Comparison of ENCODE assay signal across 23 mouse cellular contexts in the genomic region with DNA sequence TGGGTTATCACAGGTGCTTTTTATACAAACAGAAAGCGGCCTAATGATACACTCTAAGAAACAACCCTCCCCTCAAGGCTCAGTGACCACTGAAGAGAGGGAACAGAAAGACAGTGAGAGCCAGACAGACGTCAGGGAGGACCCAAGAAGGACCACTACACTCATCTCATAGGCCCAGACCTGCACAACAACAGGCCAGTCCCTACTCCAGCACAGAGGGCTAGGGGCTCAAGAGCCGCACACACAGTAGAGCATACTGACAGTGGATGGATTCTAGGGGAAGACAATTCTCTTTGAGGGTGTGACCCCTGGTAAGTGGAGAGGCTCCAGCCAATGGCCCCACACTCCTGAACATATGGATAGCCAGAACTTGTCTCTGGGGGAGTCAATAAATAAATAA. TPM values are rescaled to one million over a fixed set of nuclear protein-coding genes. Genes with fewer than 3 reads are reported as not detected.
A peak's percentile ranks its signal among the peaks of the same experiment; 100 is the strongest.
DNase-seq lines count a peak whose midpoint lies in the region; ATAC-seq and TF ChIP-seq lines count a peak whose summit lies in the region.
"Had no signal": no experiment of that assay in that cellular context is flagged by ENCODE, and none has a peak within 500 bp of the region (broad histone marks: within the 10 kb centered on the region; RNA-seq: fewer than 3 reads in every experiment).

No protein-coding gene starts in this region.

- no peaks in the 10 kb centered on the region for H3K27me3 ChIP-seq in embryonic facial prominence, embryonic 14.5 days (replicated peaks; ENCODE audit: control insufficient read depth, insufficient read depth, low read length)
- H3K27me3 ChIP-seq in embryonic facial prominence, embryonic 10.5 days (replicated peaks; ENCODE audit: low read depth, poor library complexity, severe bottlenecking): no peaks in the 10 kb centered on the region
- no peaks in the 10 kb centered on the region for H3K27me3 ChIP-seq in heart, embryonic 10.5 days (ENCODE audit: insufficient read depth, poor library complexity, severe bottlenecking)
- H3K27me3 ChIP-seq in liver, embryonic 12.5 days (replicated peaks): peaks cover 13% of the 10 kb centered on the region; the same call in 1 of the 2 replicates
- no peaks in the 10 kb centered on the region for H3K27me3 ChIP-seq in liver, postnatal 0 days (ENCODE audit: insufficient read depth, low read length)
- H3K27me3 ChIP-seq: Patski had no signal

- no peaks in the 10 kb centered on the region for H3K4me1 ChIP-seq in embryonic facial prominence, embryonic 14.5 days (ENCODE audit: control insufficient read depth, insufficient read depth, low read length)
- H3K4me1 ChIP-seq in embryonic facial prominence, embryonic 10.5 days: no peaks in the 10 kb centered on the region
- H3K4me1 ChIP-seq in heart, embryonic 10.5 days: no peaks in the 10 kb centered on the region
- H3K4me1 ChIP-seq in liver, embryonic 12.5 days: peaks cover 4% of the 10 kb centered on the region; the same call in 1 of the 2 replicates
- no peaks in the 10 kb centered on the region for H3K4me1 ChIP-seq in liver, postnatal 0 days (ENCODE audit: insufficient read depth)

- TF ChIP-seq EP300 in liver, postnatal 0 days (IDR thresholded peaks at IDR 0.05; ENCODE audit: low read depth): no peak

- no peaks in the 10 kb centered on the region for H3K36me3 ChIP-seq in embryonic facial prominence, embryonic 14.5 days (ENCODE audit: control insufficient read depth, insufficient read depth, low read length)
- H3K36me3 ChIP-seq in embryonic facial prominence, embryonic 10.5 days (replicated peaks): no peaks in the 10 kb centered on the region
- H3K36me3 ChIP-seq in heart, embryonic 10.5 days: no peaks in the 10 kb centered on the region
- H3K36me3 ChIP-seq in liver, embryonic 12.5 days: no peaks in the 10 kb centered on the region
- H3K36me3 ChIP-seq in liver, postnatal 0 days (replicated peaks; ENCODE audit: insufficient read depth, low read length): no peaks in the 10 kb centered on the region
- H3K36me3 ChIP-seq: G1E had no signal

- intact Hi-C loops in heart, postnatal 25 days (cut with DNase I): loop anchor here (5.0 kb wide), 1 partner anchor 234 kb away; no protein-coding TSS in a partner anchor

- no peak overlapping the region for H3K4me2 ChIP-seq in embryonic facial prominence, embryonic 14.5 days (ENCODE audit: low read depth, low read length)
- H3K4me2 ChIP-seq in liver, embryonic 12.5 days: no peak overlapping the region
- no peak overlapping the region for H3K4me2 ChIP-seq in liver, postnatal 0 days (ENCODE audit: low read depth, low read length)

- no peaks in the 10 kb centered on the region for H3K9me3 ChIP-seq in embryonic facial prominence, embryonic 14.5 days (ENCODE audit: control insufficient read depth, low read length)
- no peaks in the 10 kb centered on the region for H3K9me3 ChIP-seq in embryonic facial prominence, embryonic 10.5 days
- no peaks in the 10 kb centered on the region for H3K9me3 ChIP-seq in heart, embryonic 10.5 days
- no peaks in the 10 kb centered on the region for H3K9me3 ChIP-seq in liver, embryonic 12.5 days (replicated peaks)
- no peaks in the 10 kb centered on the region for H3K9me3 ChIP-seq in liver, postnatal 0 days (ENCODE audit: low read length)
- H3K9me3 ChIP-seq: G1E had no signal

- H3K9ac ChIP-seq in embryonic facial prominence, embryonic 14.5 days (ENCODE audit: low read depth, low read length): no peak overlapping the region
- H3K9ac ChIP-seq in liver, embryonic 12.5 days: no peak overlapping the region
- H3K9ac ChIP-seq in liver, postnatal 0 days (replicated peaks): no peak overlapping the region

- ATAC-seq in embryonic facial prominence, embryonic 14.5 days (ENCODE audit: low read depth): 0 out of 2 replicates have a peak, but pooled peaks have one; percentile 15
- 0 out of 2 replicates have a peak, but pooled peaks have one; percentile 8 for ATAC-seq in liver, embryonic 12.5 days
- no peak for ATAC-seq in liver, postnatal 0 days
- ATAC-seq: activated CD4-positive, CD25-positive, alpha-beta regulatory T cell, adult 4 months; CD4-positive, CD25-positive, alpha-beta regulatory T cell, adult 4 months; Patski had no signal

- no peak for DNase-seq in embryonic facial prominence, embryonic 14.5 days (ENCODE audit: low spot score)
- DNase-seq in embryonic facial prominence, embryonic 10.5 days (ENCODE audit: low spot score): no peak
- peak; percentile 59 for DNase-seq in heart, adult 11 months
- DNase-seq in heart, postnatal 25 days (ENCODE audit: low spot score): no peak
- DNase-seq in heart, embryonic 10.5 days (ENCODE audit: low spot score): peak; percentile 63
- no peak for DNase-seq in heart, adult 18-20 months
- DNase-seq in liver, postnatal 0 days: no peak
- DNase-seq: adrenal gland, adult 2 months; adrenal gland, adult 8-10 months; adrenal gland, postnatal 10 days; adrenal gland, postnatal 14 days; adrenal gland, postnatal 25 days; adrenal gland, postnatal 36 days; B cell, adult 2 months; cerebellum, adult 11 months; cerebellum, adult 11-12 months had no signal

- H3K27ac ChIP-seq in embryonic facial prominence, embryonic 14.5 days (replicated peaks; ENCODE audit: low read depth, low read length): no peak overlapping the region
- H3K27ac ChIP-seq in embryonic facial prominence, embryonic 10.5 days (replicated peaks): no peak overlapping the region
- no peak overlapping the region for H3K27ac ChIP-seq in heart, embryonic 10.5 days
- H3K27ac ChIP-seq in liver, embryonic 12.5 days: no peak overlapping the region
- H3K27ac ChIP-seq in liver, postnatal 0 days (ENCODE audit: low read depth): no peak overlapping the region

- no peak for TF ChIP-seq CTCF in liver, postnatal 0 days (IDR thresholded peaks at IDR 0.05; ENCODE audit: low read depth)

- WGBS in embryonic facial prominence, embryonic 14.5 days: 81% methylated on average over 3 of the region's 3 CpGs
- WGBS in embryonic facial prominence, embryonic 10.5 days: 79% methylated on average over 3 of the region's 3 CpGs
- WGBS in heart, embryonic 10.5 days: 82% methylated on average over 3 of the region's 3 CpGs
- 63% methylated on average over 3 of the region's 3 CpGs for WGBS in liver, embryonic 12.5 days (ENCODE audit: insufficient replicate concordance)
- WGBS in liver, postnatal 0 days (ENCODE audit: insufficient replicate concordance): 79% methylated on average over 3 of the region's 3 CpGs

- no peak overlapping the region for H3K4me3 ChIP-seq in embryonic facial prominence, embryonic 14.5 days (ENCODE audit: low read depth, low read length)
- H3K4me3 ChIP-seq in embryonic facial prominence, embryonic 10.5 days: no peak overlapping the region
- H3K4me3 ChIP-seq in heart, embryonic 10.5 days: no peak overlapping the region
- H3K4me3 ChIP-seq in liver, embryonic 12.5 days: no peak overlapping the region
- no peak overlapping the region for H3K4me3 ChIP-seq in liver, postnatal 0 days (ENCODE audit: low read depth, low read length)

RNA-seq across cellular contexts. Expression of a gene that starts 8.6 kb away (rescaled TPM):
- polyA plus RNA-seq in embryonic facial prominence, embryonic 14.5 days (2014; fragmentation: Nextera tagmentation; extraction: Ambion mirVana): 0.12 and 0.17 TPM in 2 replicates
- polyA plus RNA-seq in embryonic facial prominence, embryonic 10.5 days (2016; fragmentation: Nextera tagmentation; extraction: Ambion mirVana): 0.06 TPM in 1 of 2 replicates, not detected in the other
- total RNA-seq in heart, postnatal 25 days (2021): under 1 TPM; 0.75 to 0.87 TPM
- polyA plus RNA-seq in heart, embryonic 10.5 days (2016; fragmentation: Nextera tagmentation; extraction: Ambion mirVana): 0.09 TPM in 1 of 2 replicates, not detected in the other
- total RNA-seq in heart, adult 18-20 months (2021): under 1 TPM; 0.35 to 0.49 TPM
- polyA plus RNA-seq in liver, embryonic 12.5 days (2016; fragmentation: Nextera tagmentation; extraction: Ambion mirVana): not detected in 2 replicates
- polyA plus RNA-seq in liver, postnatal 0 days (2015; fragmentation: Nextera tagmentation; extraction: Ambion mirVana): not detected in 2 replicates
- total RNA-seq: adrenal gland, adult 2 months; adrenal gland, postnatal 10 days; adrenal gland, postnatal 14 days; adrenal gland, postnatal 25 days; adrenal gland, postnatal 36 days; CH12.LX had no signal
- polyA plus RNA-seq: activated CD4-positive, CD25-positive, alpha-beta regulatory T cell, adult 4 months; adrenal gland, adult 2 months; C2C12; CD4-positive, CD25-positive, alpha-beta regulatory T cell, adult 4 months; G1E; Patski had no signal

Comparison
In these comparisons a context has a peak if more than half of its experiments do, and no peak if none do; other contexts are left out.
1. DNase-seq: peak in heart, adult 11 months (single experiment) and heart, embryonic 10.5 days (single experiment); none in embryonic facial prominence, embryonic 14.5 days (single experiment), embryonic facial prominence, embryonic 10.5 days (single experiment), heart, postnatal 25 days (single experiment), heart, adult 18-20 months (0 of 2) and liver, postnatal 0 days (single experiment).